ENCODE assay signal across 22 mouse cellular contexts in genomic region chr16:30096050-30096449, GRCm38 (mm10). TPM values are rescaled to one million over a fixed set of nuclear protein-coding genes. Genes with fewer than 3 reads are reported as not detected.
DNase-seq lines count a peak whose midpoint lies in the region; ATAC-seq and TF ChIP-seq lines count a peak whose summit lies in the region.
"Had no signal": no experiment of that assay in that cellular context is flagged by ENCODE, and none has a peak within 500 bp of the region (broad histone marks: within the 10 kb centered on the region; RNA-seq: fewer than 3 reads in every experiment).

No protein-coding gene starts in this region.

- WGBS in lung, embryonic 14.5 days = 39% methylated on average over 3 of the region's 3 CpGs
- WGBS in intestine, postnatal 0 days = 66% methylated on average over 3 of the region's 3 CpGs

- no peaks in the 10 kb centered on the region for H3K9me3 ChIP-seq in lung, embryonic 14.5 days (ENCODE audit: low read depth, low read length)
- H3K9me3 ChIP-seq in intestine, postnatal 0 days (ENCODE audit: control insufficient read depth) = no peaks in the 10 kb centered on the region
- H3K9me3 ChIP-seq: heart, embryonic 10.5 days; midbrain, embryonic 12.5 days; neural tube, embryonic 15.5 days had no signal

- peak overlapping the region; percentile 36 for H3K4me2 ChIP-seq in lung, embryonic 14.5 days
- 0 out of 2 replicates have a peak overlapping the region, but pooled peaks have one; percentile 13 for H3K4me2 ChIP-seq in intestine, postnatal 0 days (replicated peaks; ENCODE audit: low read depth)
- H3K4me2 ChIP-seq: midbrain, embryonic 12.5 days; neural tube, embryonic 15.5 days had no signal

- no peak overlapping the region for H3K9ac ChIP-seq in lung, embryonic 14.5 days
- no peak overlapping the region for H3K9ac ChIP-seq in intestine, postnatal 0 days (ENCODE audit: low read depth, low read length)
- H3K9ac ChIP-seq: forebrain, postnatal 0 days; liver, embryonic 14.5 days; midbrain, embryonic 12.5 days; neural tube, embryonic 15.5 days had no signal

- no peaks in the 10 kb centered on the region for H3K36me3 ChIP-seq in lung, embryonic 14.5 days (ENCODE audit: insufficient read depth)
- H3K36me3 ChIP-seq in intestine, postnatal 0 days (ENCODE audit: control insufficient read depth, insufficient read depth) = no peaks in the 10 kb centered on the region
- H3K36me3 ChIP-seq: heart, embryonic 10.5 days; midbrain, embryonic 12.5 days; neural tube, embryonic 15.5 days had no signal

- no peak overlapping the region for H3K4me3 ChIP-seq in lung, embryonic 14.5 days (ENCODE audit: low read depth, low read length)
- H3K4me3 ChIP-seq in intestine, postnatal 0 days (ENCODE audit: low read depth, low read length) = no peak overlapping the region
- H3K4me3 ChIP-seq: erythroblast, embryonic 14.5 days; heart, embryonic 10.5 days; midbrain, embryonic 12.5 days; neural tube, embryonic 15.5 days had no signal

- peak; percentile 30 to 52 for DNase-seq in adrenal gland, postnatal 36 days
- no peak for DNase-seq in adrenal gland, postnatal 4 days (ENCODE audit: low spot score in 2 of 2)
- peak; percentile 81 for DNase-seq in lung, embryonic 14.5 days
- DNase-seq in lung, postnatal 14 days = no peak
- no peak for DNase-seq in frontal cortex, postnatal 25 days (ENCODE audit: low spot score in 2 of 2)
- no peak for DNase-seq in cerebellum, adult 18-20 months
- DNase-seq in yolk sac, embryonic 10.5 days (ENCODE audit: low spot score) = no peak
- DNase-seq: cerebellum, adult 2 months; heart, postnatal 4 days; layer of hippocampus, adult 9-11 months; retina, postnatal 1 day; thymus, adult 18-20 months had no signal

- peaks cover 13% of the 10 kb centered on the region for H3K4me1 ChIP-seq in lung, embryonic 14.5 days (ENCODE audit: insufficient read depth)
- H3K4me1 ChIP-seq in intestine, postnatal 0 days (replicated peaks; ENCODE audit: control insufficient read depth, insufficient read depth, low read length) = no peaks in the 10 kb centered on the region
- H3K4me1 ChIP-seq: midbrain, embryonic 12.5 days had no signal

- H3K27ac ChIP-seq in lung, embryonic 14.5 days (ENCODE audit: low read depth) = peak overlapping the region; percentile 86; the same call in 1 of the 2 replicates
- H3K27ac ChIP-seq in intestine, postnatal 0 days (ENCODE audit: low read depth, low read length) = no peak overlapping the region
- H3K27ac ChIP-seq: hindbrain, postnatal 0 days; liver, embryonic 14.5 days; macrophage; midbrain, embryonic 12.5 days; neural tube, embryonic 15.5 days had no signal

- ATAC-seq in lung, embryonic 14.5 days (ENCODE audit: insufficient read depth) = peak; percentile 64
- ATAC-seq in intestine, postnatal 0 days = no peak
- ATAC-seq: forebrain, postnatal 0 days; hindbrain, postnatal 0 days; Patski had no signal

- no peaks in the 10 kb centered on the region for H3K27me3 ChIP-seq in lung, embryonic 14.5 days (ENCODE audit: insufficient read depth, low read length)
- no peaks in the 10 kb centered on the region for H3K27me3 ChIP-seq in intestine, postnatal 0 days (replicated peaks; ENCODE audit: control insufficient read depth, insufficient read depth, low read length)
- H3K27me3 ChIP-seq: Patski had no signal

- no peak for TF ChIP-seq CTCF in lung, embryonic 14.5 days (IDR thresholded peaks at IDR 0.05; ENCODE audit: low read depth)
- no peak for TF ChIP-seq CTCF in intestine, postnatal 0 days (IDR thresholded peaks at IDR 0.05; ENCODE audit: low read depth)

RNA-seq across cellular contexts. Expression of gene Hes1, which starts 31.9 kb away (rescaled TPM):
- total RNA-seq in adrenal gland, postnatal 36 days (2021) = 10 to 100 TPM; 19.2 to 26.1 TPM
- 10 to 100 TPM; 31.4 to 39.1 TPM for total RNA-seq in adrenal gland, postnatal 4 days (2021)
- polyA plus RNA-seq in lung, embryonic 14.5 days (2014; fragmentation: Nextera tagmentation; extraction: Ambion mirVana) = 52.9 and 54.0 TPM in 2 replicates
- 44.0 and 52.9 TPM in 2 replicates for polyA plus RNA-seq in intestine, postnatal 0 days (2015; fragmentation: Nextera tagmentation; extraction: Ambion mirVana)
- polyA plus RNA-seq: macrophage had no signal

Comparison
In these comparisons a context has a peak if more than half of its experiments do, and no peak if none do; other contexts are left out.
1. DNase-seq: peak in adrenal gland, postnatal 36 days (2 of 2) and lung, embryonic 14.5 days (single experiment); none in adrenal gland, postnatal 4 days (0 of 2), lung, postnatal 14 days (single experiment), frontal cortex, postnatal 25 days (0 of 2), cerebellum, adult 18-20 months (0 of 2) and yolk sac, embryonic 10.5 days (single experiment).